Mouse (Mus musculus): ENCODE data around the gene Gm7792. TPM values are rescaled to one million over a fixed set of nuclear protein-coding genes. Genes with fewer than 3 reads are reported as not detected.
"Not testable (repeated sequence)": the region's sequence is repeated elsewhere in the genome, so short reads cannot be mapped to it uniquely, and the experiment has no call there.

Gm7792 gene
- polyA plus RNA-seq (2015; fragmentation: Nextera tagmentation; extraction: Ambion mirVana) = not detected in 2 replicates

DNA sequence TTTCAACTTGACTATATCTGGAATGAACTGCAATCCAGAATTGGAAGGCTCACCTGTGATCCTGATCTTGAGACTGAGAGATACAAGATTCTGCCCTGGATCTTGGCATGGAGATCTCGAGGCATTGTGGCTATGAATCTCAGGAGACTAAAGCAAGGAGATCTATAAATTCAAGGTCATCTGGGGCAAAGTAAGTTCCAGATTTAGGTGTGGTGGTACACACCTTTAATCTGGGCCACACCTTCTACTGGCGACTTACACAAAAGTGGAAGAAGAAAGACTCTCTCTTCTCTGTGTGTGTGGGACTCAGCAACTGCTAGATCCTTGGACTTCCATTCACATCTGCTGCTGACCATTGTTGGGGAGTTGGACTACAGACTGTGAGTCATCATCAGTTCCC is at the start of gene Gm7792:
Gene Gm7792 (plus strand): TSS at position 301 of the 400 bp plus-strand sequence.
- H3K36me3 ChIP-seq (ENCODE audit: control insufficient read depth, insufficient read depth); ATAC-seq; H3K27ac ChIP-seq (ENCODE audit: low read length); H3K4me3 ChIP-seq (replicated peaks; ENCODE audit: low read length); H3K4me2 ChIP-seq (ENCODE audit: low read length); H3K9me3 ChIP-seq (ENCODE audit: control insufficient read depth, low read length); H3K27me3 ChIP-seq (replicated peaks; ENCODE audit: control insufficient read depth, insufficient read depth, low read length); H3K4me1 ChIP-seq (replicated peaks; ENCODE audit: control insufficient read depth, insufficient read depth, low read length); H3K9ac ChIP-seq (replicated peaks; ENCODE audit: low read depth, low read length): not testable (repeated sequence)
- no CpG with 5 or more reads among the region's 2 CpGs for WGBS

Other genes with a start within 250 kb of the Gm7792 start
- not detected in 2 replicates for gene C87414, start 172.2 kb upstream of the Gm7792 start, polyA plus RNA-seq (2015; fragmentation: Nextera tagmentation; extraction: Ambion mirVana)
- gene Gm16429, start 85.3 kb downstream of the Gm7792 start, polyA plus RNA-seq (2015; fragmentation: Nextera tagmentation; extraction: Ambion mirVana) = not detected in 2 replicates
- gene BC061212, start 226.8 kb downstream of the Gm7792 start, polyA plus RNA-seq (2015; fragmentation: Nextera tagmentation; extraction: Ambion mirVana) = not detected in 2 replicates
- gene Gm6351, start 232.6 kb downstream of the Gm7792 start, polyA plus RNA-seq (2015; fragmentation: Nextera tagmentation; extraction: Ambion mirVana) = not detected in 2 replicates